Mouse (Mus musculus) retina, adult 2 months (tissue): Measurements from ENCODE around the gene Pdzrn4.

Source experiments
- DNase-seq: peaks from one replicate; pipeline ENCODE4 v3.0.0-alpha.2; 2012; ENCODE audit warnings: low read depth, low spot score

Pdzrn4 gene

DNA sequence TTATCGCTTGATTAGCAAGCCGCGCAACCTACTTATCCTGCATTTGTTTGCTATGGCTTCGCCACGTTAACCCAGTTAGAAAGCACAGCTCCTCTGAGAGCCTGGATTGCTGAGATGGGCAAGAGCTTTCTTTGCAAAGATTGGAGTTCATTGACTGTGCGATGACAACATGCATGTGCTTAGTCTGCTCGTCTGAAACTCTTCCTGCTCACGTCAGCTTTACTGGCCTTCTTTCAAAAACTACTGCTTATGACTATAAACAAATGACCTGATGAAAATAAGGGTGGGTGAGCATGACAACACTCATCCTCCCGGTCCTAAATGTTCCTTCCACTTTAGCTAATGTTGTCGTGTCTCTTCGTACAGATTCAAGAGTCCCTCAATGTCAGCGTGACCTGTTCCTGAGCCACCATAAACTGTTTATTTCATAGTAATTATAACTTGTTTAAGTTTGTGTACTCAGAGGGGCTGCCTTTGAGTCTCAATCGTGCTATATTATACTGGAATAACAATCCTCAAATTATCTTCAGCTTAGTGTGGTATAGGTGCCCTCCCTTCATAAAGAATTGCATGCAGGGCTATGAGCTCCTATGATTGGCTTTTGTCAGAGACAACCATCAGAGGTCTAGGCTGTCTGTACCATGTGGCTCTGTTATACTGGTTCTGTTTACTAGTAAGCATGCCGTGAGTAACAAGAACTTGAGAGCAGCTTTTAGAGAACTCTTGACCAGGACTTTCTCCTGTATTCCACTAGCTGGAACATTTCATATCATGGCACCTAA lies 187.9 kb downstream of the Pdzrn4 start:
- DNase-seq = no peak

DNA sequence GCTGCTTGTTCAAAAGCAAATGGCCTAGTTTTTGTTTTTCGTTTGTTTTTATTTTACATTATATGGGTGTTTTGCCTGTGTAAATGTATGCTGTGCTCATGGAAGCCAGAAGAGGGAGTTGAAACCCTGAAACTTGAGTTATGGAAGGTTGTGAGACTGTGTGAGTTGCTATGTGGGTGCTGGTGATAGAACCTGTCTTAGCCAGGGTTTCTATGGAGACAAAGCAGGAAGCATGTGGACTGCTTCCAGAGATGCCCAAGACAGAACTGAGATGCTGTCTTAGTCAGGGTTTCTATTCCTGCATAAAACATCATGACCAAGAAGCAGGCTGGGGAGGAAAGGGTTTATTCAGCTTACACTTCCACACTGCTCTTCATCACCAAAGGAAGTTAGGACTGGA lies 190.8 kb downstream of the Pdzrn4 start:
- DNase-seq = no peak

GRCm38 (mm10) chr15:92594721-92595120 lies 198.0 kb downstream of the Pdzrn4 start:
- no peak for DNase-seq

- no peak for DNase-seq
Measured at GRCm38 (mm10) chr15:92597011-92597780, 200.5 kb downstream of the Pdzrn4 start.

DNA sequence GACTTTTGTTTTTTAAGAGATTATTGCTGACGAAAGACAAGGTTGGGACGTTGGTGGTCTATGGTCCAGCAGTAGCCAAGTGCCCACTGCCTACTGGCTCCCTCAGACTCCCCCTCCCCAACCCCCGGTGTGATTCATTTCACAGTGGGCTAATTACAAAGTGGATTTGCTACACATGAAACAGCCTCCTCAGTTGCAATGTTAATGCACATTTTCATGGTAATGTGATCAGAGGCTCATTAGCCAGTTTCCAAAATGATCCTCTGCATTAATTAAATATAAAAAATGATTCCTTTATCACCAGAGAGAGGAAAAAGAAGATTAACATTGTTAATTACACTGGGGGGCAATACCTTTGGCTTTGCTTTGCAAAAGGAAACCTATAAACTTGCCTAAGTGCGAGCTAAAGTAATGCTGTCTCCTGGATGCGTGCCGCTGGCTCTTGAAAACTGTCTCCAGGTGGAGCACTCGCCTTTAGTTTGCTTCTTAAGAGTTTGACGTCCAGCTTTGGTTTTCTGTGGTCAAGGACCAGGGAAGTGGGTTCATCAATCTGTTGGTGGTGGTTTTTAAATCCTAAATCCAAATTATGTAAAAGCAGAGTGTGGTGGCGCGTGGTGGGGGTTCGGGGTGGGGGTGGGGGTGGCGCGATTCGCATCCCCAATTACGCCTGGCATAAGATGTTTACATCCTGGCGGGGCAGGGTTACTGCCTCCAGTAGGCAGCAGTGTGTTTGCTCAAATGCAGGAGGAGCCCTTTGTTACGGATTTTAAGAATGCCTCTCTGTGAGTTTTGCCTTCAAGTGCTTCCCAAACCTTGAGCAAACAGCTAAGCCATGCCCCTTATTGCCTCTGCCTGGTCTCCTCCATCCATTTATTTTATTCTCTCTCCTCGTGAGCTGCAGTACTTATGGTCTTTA lies 202.0 kb downstream of the Pdzrn4 start:
- DNase-seq = no peak

- no peak for DNase-seq
Measured at GRCm38 (mm10) chr15:92599381-92599780, 202.7 kb downstream of the Pdzrn4 start.

DNA sequence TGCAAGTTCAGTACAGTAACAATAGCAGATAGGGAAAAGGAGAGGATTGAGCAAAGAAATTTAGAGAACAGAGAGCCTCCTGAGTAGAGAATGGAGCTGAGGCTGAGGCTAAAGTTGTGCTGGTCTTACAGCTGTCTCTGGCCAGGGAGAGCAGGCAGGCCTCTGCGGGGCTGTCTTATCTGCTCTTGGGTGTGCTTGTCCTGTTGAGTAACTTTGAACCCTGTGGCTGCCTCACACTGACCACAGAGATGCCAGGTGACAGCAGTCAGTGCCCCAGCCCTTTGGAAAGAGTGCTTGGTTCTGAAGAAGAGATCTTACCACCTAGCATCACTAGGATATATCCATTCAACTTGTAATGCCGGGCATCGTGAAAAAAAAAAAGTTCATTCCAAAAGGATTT lies 214.2 kb downstream of the Pdzrn4 start:
- no peak for DNase-seq

DNA sequence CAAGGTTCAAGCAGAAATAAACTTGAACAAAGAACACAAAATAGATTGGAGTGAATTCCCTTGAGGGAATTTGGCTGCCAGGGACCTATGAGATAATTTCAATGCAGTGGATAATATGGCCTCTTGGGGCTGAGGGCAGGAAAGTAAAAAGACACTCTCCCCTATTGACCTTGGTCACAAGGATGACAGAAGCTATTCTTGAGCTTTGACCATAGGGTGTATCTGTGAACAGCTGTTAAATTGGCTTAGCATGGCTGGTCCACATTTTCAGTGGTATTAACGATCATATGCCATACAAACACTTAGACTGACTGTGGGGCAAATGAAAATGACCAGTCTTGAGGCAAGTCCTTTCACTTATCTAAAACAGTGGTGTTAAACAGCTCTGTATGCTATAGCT lies 215.7 kb downstream of the Pdzrn4 start:
- DNase-seq = no peak

DNA sequence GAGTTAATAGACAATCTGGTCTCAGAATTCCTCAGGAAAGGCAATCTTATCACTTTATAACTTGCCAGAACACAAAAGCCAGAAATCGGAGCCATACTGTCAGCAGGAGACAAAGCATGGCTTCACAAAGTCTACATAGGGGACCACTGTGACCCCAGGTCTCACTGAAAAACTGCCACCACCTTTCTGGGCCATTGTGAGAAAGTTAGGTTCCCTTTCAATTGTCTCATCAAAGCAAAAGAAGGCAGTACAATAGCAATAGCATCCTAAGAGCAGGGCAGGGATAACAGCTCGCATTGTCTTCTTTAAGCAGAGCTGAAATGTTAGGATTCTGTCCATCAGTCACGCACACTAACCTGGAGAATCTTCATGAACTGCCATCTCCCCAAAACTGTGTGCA lies 216.5 kb downstream of the Pdzrn4 start:
- DNase-seq = no peak

- DNase-seq = no peak
Measured at GRCm38 (mm10) chr15:92621731-92622234, 225.1 kb downstream of the Pdzrn4 start.

DNA sequence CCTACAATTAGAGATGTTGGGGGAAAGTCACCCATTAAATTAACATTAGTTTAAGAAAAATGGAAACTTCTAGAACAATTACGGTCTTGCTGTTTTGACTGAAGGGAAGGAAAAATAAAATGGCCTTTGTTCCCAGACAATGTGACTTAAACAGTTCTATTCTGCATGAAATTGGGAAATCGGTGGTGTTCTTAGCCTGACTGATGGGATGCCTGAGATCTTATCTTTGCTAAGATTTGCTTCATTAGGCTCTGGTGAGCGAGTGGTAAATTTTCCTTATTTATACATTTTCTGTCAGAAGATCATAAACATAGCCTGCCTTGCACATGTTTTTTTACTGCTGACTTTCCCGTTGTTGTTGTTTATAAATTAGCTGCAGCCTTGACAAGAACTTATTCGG lies 225.6 kb downstream of the Pdzrn4 start:
- no peak for DNase-seq

DNA sequence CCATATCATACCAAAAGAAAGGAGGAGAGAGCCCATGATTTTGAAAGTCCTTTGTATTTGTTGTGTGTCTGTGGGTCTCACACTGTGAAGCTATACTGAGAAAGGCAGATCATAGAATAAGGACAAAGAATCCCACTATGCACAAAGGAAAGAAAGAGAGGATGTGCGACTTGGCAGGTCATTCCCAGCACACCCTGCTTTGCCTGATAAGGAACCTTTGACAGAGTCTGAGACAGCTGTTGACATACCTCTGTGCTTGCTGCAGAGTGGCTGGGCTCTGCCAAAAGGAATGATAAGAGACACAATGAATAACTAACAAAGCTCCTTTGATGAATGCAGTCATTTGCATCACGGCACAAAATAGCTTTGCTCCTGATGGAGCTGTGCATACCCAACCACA lies 232.5 kb downstream of the Pdzrn4 start:
- DNase-seq = no peak

DNA sequence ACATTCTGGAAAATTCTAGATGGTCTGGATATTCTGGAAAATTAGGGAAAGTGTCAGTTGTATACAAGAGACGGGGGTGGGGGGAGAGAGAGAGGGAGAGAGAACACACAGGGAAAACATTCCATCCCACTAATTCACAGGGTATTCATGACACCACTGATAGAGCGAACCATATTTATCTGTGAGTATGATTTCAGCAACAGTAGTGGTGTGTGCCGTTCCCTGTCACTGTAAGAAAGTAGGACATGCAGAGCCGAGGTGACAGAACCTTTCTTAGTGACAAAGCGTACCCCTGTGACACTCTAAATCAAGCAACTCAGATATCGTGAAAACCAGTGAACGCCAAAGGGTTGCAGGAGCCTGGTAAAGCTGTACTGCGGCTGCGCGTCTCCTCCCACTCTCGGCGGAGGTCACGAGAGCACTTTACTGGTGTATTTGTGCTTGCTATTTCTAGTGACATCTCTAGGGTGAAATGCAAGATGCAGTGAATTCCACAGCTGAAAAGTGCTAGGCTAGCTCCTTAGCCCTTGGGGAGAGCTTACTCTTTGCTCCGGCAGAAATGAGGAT lies 237.4 kb downstream of the Pdzrn4 start:
- no peak for DNase-seq

GRCm38 (mm10) chr15:92640212-92641082 lies 243.8 kb downstream of the Pdzrn4 start:
- no peak for DNase-seq

- no peak for DNase-seq
Measured at GRCm38 (mm10) chr15:92671279-92672051, 274.8 kb downstream of the Pdzrn4 start.

DNA sequence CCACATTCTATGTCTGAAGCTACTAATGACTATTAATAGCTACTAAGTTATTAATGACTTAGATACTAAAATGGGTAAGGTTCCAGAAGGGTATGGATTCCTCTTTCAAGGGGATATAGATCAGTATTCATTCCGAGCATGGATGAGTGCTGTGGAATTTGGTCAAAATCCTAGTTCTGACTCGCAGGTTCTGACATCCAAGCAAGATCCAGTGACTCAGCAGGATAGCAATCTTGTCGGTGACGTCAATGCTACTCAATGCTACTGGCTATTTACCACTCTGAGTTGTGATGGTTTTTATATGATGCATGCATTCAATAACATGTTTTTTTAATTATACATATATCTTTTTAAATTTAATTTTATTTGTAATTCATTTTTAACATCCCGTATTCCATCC lies 279.4 kb downstream of the Pdzrn4 start:
- no peak for DNase-seq

DNA sequence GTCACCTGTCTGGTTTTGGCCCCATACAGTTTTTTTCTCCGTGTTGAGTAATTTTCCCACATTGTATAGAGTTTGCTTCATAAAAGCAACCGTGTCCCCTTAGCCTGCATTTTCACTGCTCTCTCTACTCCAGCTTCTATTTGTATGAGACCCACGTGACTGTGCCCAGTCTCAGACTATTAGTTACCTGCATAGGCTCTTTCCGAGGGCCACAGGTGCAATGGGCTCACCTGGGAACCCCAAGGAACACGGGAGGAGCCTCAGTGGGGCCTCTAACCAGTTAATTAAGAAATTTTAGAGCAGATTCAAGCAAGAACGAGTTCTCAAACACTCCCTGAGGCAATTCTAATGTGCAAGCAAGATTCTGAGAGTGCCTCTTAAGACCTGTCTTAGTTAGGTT lies 281.7 kb downstream of the Pdzrn4 start:
- DNase-seq = no peak

GRCm38 (mm10) chr15:92679541-92679940 lies 282.9 kb downstream of the Pdzrn4 start:
- DNase-seq = no peak

DNA sequence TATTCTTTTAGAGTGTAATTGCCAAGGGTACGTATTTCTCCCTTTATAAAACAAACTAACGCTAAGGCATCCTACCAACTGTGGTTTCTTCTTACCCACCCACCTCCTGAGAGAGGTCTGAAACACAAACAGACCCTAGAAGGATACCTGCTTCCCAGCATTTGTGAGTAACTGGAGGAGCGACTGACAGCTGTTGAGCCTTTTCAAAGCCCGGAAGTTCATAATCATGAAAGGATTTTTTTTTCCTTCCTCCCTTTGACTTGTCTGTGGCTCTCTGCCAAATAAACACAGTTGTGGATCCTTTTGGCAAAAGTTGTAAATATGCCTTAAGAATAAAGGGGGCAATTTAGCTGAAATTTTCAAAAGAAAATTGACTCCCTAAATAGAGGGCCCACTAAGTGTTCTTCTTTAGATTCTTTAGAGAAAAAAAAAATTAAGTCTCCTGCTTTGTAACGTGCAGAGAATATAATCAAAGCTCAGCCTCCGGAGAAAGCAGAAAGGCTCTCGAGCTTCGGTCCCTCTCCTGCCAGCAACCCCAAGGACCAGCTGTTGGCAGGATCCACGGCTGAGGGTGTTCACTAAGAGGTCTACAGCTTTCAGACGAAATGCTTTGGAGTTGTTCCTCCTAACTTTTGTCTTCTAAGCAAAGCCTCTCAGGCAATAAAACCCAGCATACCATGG lies 299.7 kb downstream of the Pdzrn4 start:
- DNase-seq = no peak
